Mouse (Mus musculus) hindbrain, embryonic 13.5 days (tissue): ENCODE data around the gene Msto1. TPM values are rescaled to one million over a fixed set of nuclear protein-coding genes. Genes with fewer than 3 reads are reported as not detected.
"Not testable (repeated sequence)": the region's sequence is repeated elsewhere in the genome, so short reads cannot be mapped to it uniquely, and the experiment has no call there.

Source experiments
- ATAC-seq: fragments of 200-750 bp; cut with Nextera tagmentation; 2 replicates; pipeline ENCODE4 v1.8.0; 2017; ENCODE audit warnings: moderate TSS enrichment; ENCODE audit not compliant: low FRiP score
- H3K27ac ChIP-seq: fragments of 300-500 bp; sonication (generic); 2 replicates; pipeline ENCODE4 v1.5.1; 2015; ENCODE audit warnings: inconsistent platforms, mild to moderate bottlenecking, moderate library complexity
- H3K27me3 ChIP-seq: fragments of 300-500 bp; sonication (generic); 2 replicates; pipeline ENCODE4 v1.6.1; 2015; ENCODE audit warnings: mild to moderate bottlenecking, inconsistent platforms
- H3K36me3 ChIP-seq: fragments of 300-500 bp; sonication (generic); 2 replicates; pipeline ENCODE4 v1.6.1; 2015; ENCODE audit warnings: mild to moderate bottlenecking, inconsistent platforms
- H3K4me1 ChIP-seq: fragments of 300-500 bp; sonication (generic); replicated peaks from 2 replicates; pipeline ENCODE4 v1.6.1; 2015; ENCODE audit warnings: inconsistent platforms
- H3K4me2 ChIP-seq: fragments of 300-500 bp; sonication (generic); 2 replicates; pipeline ENCODE4 v1.6.1; 2015; ENCODE audit warnings: inconsistent platforms, mild to moderate bottlenecking, moderate library complexity
- H3K4me3 ChIP-seq: fragments of 300-500 bp; sonication (generic); 2 replicates; pipeline ENCODE4 v1.5.1; 2015; ENCODE audit warnings: mild to moderate bottlenecking, inconsistent platforms
- H3K9ac ChIP-seq: fragments of 300-500 bp; sonication (generic); 2 replicates; pipeline ENCODE4 v1.6.1; 2015; ENCODE audit warnings: mild to moderate bottlenecking, inconsistent platforms
- H3K9me3 ChIP-seq: fragments of 300-500 bp; sonication (generic); 2 replicates; pipeline ENCODE4 v1.6.1; 2016; ENCODE audit warnings: inconsistent platforms
- WGBS: fragments of 180-500 bp; shearing (Covaris S2); methylation state at CpG from one replicate; pipeline ENCODE4 v1.1.7; 2015; 5-methylcytosine and 5-hydroxymethylcytosine counted together
- polyA plus RNA-seq: library from polyadenylated mRNA; unstranded; fragments of >200 nt; fragmentation: Nextera tagmentation; extraction: Ambion mirVana; gene quantifications from 2 replicates; pipeline ENCODE4 v1.2.1, GENCODE M21; 2015

Msto1 gene
- polyA plus RNA-seq, 1 experiment from 2014 or later = 43.1 TPM

DNA sequence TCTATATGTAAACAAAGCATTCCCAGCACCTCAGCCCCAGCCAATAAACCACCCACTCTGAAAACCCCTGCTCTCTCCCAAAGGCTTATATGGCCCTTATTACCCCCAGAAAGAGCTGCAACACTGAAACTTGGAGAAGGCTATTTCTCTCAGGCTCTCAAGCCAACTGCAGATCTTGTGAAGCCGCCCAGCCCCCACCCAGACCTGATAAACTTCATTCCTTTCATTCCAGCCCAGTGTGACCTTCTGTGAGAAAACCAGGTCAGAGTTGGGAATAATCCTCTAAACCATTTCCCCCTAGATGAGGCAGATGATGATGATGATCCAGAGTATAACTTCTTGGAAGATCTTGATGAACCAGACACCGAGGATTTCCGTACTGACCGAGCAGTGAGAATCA, 45.4 kb downstream of the Msto1 start:
- ATAC-seq, H3K4me2 ChIP-seq, H3K4me3 ChIP-seq, H3K4me1 ChIP-seq, H3K9ac ChIP-seq, H3K27ac ChIP-seq, H3K27me3 ChIP-seq, H3K9me3 ChIP-seq: not testable (repeated sequence)
- 100% methylated on average over 1 of the region's 4 CpGs for WGBS
- peaks cover 28% of the 10 kb centered on the region for H3K36me3 ChIP-seq

DNA sequence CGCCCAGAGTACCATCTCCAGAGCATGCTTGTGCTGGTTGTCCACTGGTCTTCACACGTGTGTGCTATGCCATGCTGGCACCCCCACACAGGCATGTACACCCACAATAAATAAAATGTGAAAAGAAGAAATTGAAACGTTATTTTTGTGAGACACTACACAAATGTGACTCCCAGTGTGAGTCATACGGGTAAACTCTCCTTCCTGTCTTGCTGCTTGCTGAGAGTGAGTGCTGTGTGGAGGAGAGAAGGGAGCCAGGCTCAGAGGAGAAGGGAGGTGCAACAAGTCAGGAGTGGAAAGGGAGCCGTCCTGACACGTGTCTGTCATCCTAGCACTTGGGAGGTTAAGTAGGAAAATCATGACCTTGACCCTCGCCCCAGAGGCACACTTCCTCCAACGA, 46.6 kb downstream of the Msto1 start:
- H3K27ac ChIP-seq, H3K9me3 ChIP-seq, H3K4me1 ChIP-seq, H3K4me3 ChIP-seq, H3K27me3 ChIP-seq, H3K9ac ChIP-seq, ATAC-seq, H3K4me2 ChIP-seq: not testable (repeated sequence)
- no CpG with 5 or more reads among the region's 8 CpGs for WGBS
- peaks cover 40% of the 10 kb centered on the region for H3K36me3 ChIP-seq

DNA sequence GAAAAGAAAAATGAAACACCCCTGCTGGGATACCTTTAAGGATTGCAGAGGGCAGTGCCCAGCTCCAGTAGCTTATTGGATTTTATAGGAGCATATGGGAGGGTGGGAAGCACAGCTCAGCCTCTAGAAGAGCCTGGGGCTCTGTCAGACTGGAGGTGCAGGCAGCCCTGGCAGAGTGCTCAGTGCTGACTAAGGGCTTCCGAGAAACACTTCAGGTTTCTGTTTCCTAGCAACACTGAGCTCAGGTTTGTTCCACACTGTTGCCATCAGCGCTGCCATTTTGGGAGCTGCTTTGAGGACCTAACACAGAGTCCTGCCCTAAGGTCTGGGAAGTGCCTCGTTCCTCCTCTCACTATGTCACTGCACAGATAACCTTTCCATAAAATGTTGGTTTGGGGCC, 47.1 kb downstream of the Msto1 start:
- peaks cover 44% of the 10 kb centered on the region for H3K36me3 ChIP-seq
- not testable (repeated sequence) for H3K27ac ChIP-seq, H3K4me3 ChIP-seq, ATAC-seq, H3K9ac ChIP-seq, H3K4me2 ChIP-seq, H3K4me1 ChIP-seq, H3K27me3 ChIP-seq, H3K9me3 ChIP-seq
- WGBS = no CpG with 5 or more reads among the region's 3 CpGs

DNA sequence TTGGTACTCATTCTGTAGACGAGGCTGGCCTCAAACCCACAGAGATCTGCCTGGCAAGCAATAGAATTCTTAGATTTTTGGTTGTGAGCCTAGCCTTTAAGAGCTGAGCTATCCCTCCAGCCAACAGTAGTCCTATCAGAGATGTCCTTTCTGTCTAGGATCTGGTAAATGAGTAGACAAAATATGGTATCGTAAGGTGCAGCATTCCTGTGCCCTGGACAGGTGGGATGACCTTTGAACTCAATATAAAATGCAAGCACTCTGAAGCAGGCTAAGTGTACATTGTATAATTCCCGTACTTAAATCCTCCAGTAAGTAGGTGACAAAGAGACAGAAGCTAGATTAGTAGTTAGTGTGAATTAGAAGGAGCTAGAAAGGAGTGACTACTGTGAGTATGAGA, 51.7 kb downstream of the Msto1 start:
- H3K9me3 ChIP-seq = no peaks in the 10 kb centered on the region
- H3K4me3 ChIP-seq = no peak overlapping the region
- ATAC-seq = no peak
- no peak overlapping the region for H3K9ac ChIP-seq
- H3K4me2 ChIP-seq = no peak overlapping the region
- no peaks in the 10 kb centered on the region for H3K27me3 ChIP-seq
- no peaks in the 10 kb centered on the region for H3K4me1 ChIP-seq
- H3K36me3 ChIP-seq = peaks cover 86% of the 10 kb centered on the region
- no peak overlapping the region for H3K27ac ChIP-seq
- WGBS = 92% methylated on average over 3 of the region's 3 CpGs

DNA sequence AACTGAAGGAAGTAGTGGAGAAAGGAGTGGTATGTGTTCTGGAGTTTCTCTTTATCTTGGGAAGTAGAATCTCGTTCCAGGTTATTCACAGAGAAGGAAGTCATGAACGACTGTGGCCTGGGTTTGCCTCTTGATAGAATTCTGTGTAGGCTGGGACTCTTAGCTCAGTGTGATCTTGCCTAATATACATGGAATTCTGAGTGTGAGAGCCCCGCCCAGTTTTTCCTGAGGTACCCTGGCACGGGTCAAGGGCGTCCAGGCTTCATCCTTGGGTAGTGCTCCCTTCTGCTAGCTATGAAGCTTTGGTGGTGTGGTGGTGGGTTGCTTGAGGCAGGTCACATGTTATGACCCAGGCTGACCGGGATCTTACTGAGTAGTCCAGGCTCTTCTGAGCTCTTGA, 58.0 kb downstream of the Msto1 start:
- H3K27me3 ChIP-seq = no peaks in the 10 kb centered on the region
- no peak overlapping the region for H3K9ac ChIP-seq
- H3K4me3 ChIP-seq = no peak overlapping the region
- H3K9me3 ChIP-seq = no peaks in the 10 kb centered on the region
- H3K4me2 ChIP-seq = no peak overlapping the region
- H3K36me3 ChIP-seq = peaks cover 64% of the 10 kb centered on the region
- 96% methylated on average over 6 of the region's 6 CpGs for WGBS
- ATAC-seq = no peak
- H3K4me1 ChIP-seq = no peaks in the 10 kb centered on the region
- no peak overlapping the region for H3K27ac ChIP-seq

Other genes with a start within 250 kb of the Msto1 start
- 97.7 and 99.4 TPM in 2 replicates for gene Khdc4, start 228.2 kb downstream of the Msto1 start, polyA plus RNA-seq
- gene Rit1, start 197.2 kb downstream of the Msto1 start, polyA plus RNA-seq = 57.9 and 59.0 TPM in 2 replicates
- gene Syt11, start 138.8 kb downstream of the Msto1 start, polyA plus RNA-seq = 212 and 215 TPM in 2 replicates
- gene Gon4l, start 78.8 kb downstream of the Msto1 start, polyA plus RNA-seq = 13.0 and 13.9 TPM in 2 replicates
- 21.5 and 22.5 TPM in 2 replicates for gene Ash1l, start 36.6 kb upstream of the Msto1 start, polyA plus RNA-seq
- 135 and 140 TPM in 2 replicates for gene Dap3, start 37.2 kb upstream of the Msto1 start, polyA plus RNA-seq
- gene Rusc1, start 179.3 kb upstream of the Msto1 start, polyA plus RNA-seq = 74.5 and 76.0 TPM in 2 replicates
- gene Gm43738, start 187.1 kb upstream of the Msto1 start, polyA plus RNA-seq = not detected in 2 replicates
- 312 and 322 TPM in 2 replicates for gene Fdps, start 188.0 kb upstream of the Msto1 start, polyA plus RNA-seq
- gene Pklr, start 222.1 kb upstream of the Msto1 start, polyA plus RNA-seq = 0.30 TPM in 1 of 2 replicates, not detected in the other
- 33.5 and 35.1 TPM in 2 replicates for gene Hcn3, start 246.2 kb upstream of the Msto1 start, polyA plus RNA-seq